Mouse (Mus musculus): ENCODE measurements around the gene Clrn2. TPM values are rescaled to one million over a fixed set of nuclear protein-coding genes. Genes with fewer than 3 reads are reported as not detected.

Gene Clrn2
- total RNA-seq, 2 experiments from 2014 or later = not detected

- peak; percentile 85 to 86 for DNase-seq (ENCODE audit: low spot score in 2 of 2)
These were observed 3.5 kb upstream of the Clrn2 start, which contains the start of gene Qdpr for GRCm38 (mm10) chr5:45449831-45450716. Gene Qdpr (minus strand): TSS chr5:45450236.

- no peak for DNase-seq (ENCODE audit: low spot score in 2 of 2)
These were observed 905 bp downstream of the Clrn2 start for GRCm38 (mm10) chr5:45454456-45454855.

- no peak for DNase-seq (ENCODE audit: low spot score in 2 of 2)
These were observed 19.4 kb downstream of the Clrn2 start for GRCm38 (mm10) chr5:45472880-45473450.

- DNase-seq (ENCODE audit: low spot score in 2 of 2) = no peak
These were observed 20.0 kb downstream of the Clrn2 start for GRCm38 (mm10) chr5:45473521-45473920.

- DNase-seq (ENCODE audit: low spot score in 2 of 2) = peak in 1 of 2 experiments; percentile 34
These were observed 20.7 kb downstream of the Clrn2 start for GRCm38 (mm10) chr5:45474215-45474614.

- DNase-seq (ENCODE audit: low spot score in 2 of 2) = no peak
These were observed 21.2 kb downstream of the Clrn2 start for GRCm38 (mm10) chr5:45474758-45475157.

- DNase-seq (ENCODE audit: low spot score in 2 of 2) = no peak
These were observed 22.2 kb downstream of the Clrn2 start for GRCm38 (mm10) chr5:45475771-45476170.

- no peak for DNase-seq (ENCODE audit: low spot score in 2 of 2)
These were observed 22.7 kb downstream of the Clrn2 start for GRCm38 (mm10) chr5:45476288-45476687.

GRCm38 (mm10) chr5:45477601-45478000, 24.1 kb downstream of the Clrn2 start:
- no peak for DNase-seq (ENCODE audit: low spot score in 2 of 2)

- no peak for DNase-seq (ENCODE audit: low spot score in 2 of 2)
These were observed 26.5 kb downstream of the Clrn2 start for GRCm38 (mm10) chr5:45480066-45480465.

- DNase-seq (ENCODE audit: low spot score in 2 of 2) = no peak
These were observed 27.6 kb downstream of the Clrn2 start for GRCm38 (mm10) chr5:45481125-45481524.

GRCm38 (mm10) chr5:45482607-45483006, 29.1 kb downstream of the Clrn2 start:
- DNase-seq (ENCODE audit: low spot score in 2 of 2) = no peak

- DNase-seq (ENCODE audit: low spot score in 2 of 2) = no peak
These were observed 30.1 kb downstream of the Clrn2 start for GRCm38 (mm10) chr5:45483654-45484053.

GRCm38 (mm10) chr5:45491776-45492175, 38.2 kb downstream of the Clrn2 start:
- no peak for DNase-seq (ENCODE audit: low spot score in 2 of 2)

- DNase-seq (ENCODE audit: low spot score in 2 of 2) = peak; percentile 99 to 100
These were observed 39.9 kb downstream of the Clrn2 start, which contains the start of gene Lap3 for GRCm38 (mm10) chr5:45493191-45494092. Gene Lap3 (plus strand): TSS chr5:45493374.

GRCm38 (mm10) chr5:45494093-45494755, 40.7 kb downstream of the Clrn2 start:
- DNase-seq (ENCODE audit: low spot score in 2 of 2) = no peak

GRCm38 (mm10) chr5:45495429-45495975, 42.0 kb downstream of the Clrn2 start:
- no peak for DNase-seq (ENCODE audit: low spot score in 2 of 2)

GRCm38 (mm10) chr5:45496042-45496441, 42.5 kb downstream of the Clrn2 start:
- DNase-seq (ENCODE audit: low spot score in 2 of 2) = no peak

- DNase-seq (ENCODE audit: low spot score in 2 of 2) = no peak
These were observed 42.9 kb downstream of the Clrn2 start for GRCm38 (mm10) chr5:45496479-45496878.

- DNase-seq (ENCODE audit: low spot score in 2 of 2) = no peak
These were observed 43.5 kb downstream of the Clrn2 start for GRCm38 (mm10) chr5:45496930-45497550.

Measured in adrenal gland, adult 18-20 months (tissue).